Mouse (Mus musculus) layer of hippocampus, adult 8-10 months (tissue): Measurements from ENCODE around the gene Colca2. TPM values are rescaled to one million over a fixed set of nuclear protein-coding genes. Genes with fewer than 3 reads are reported as not detected.
A peak's percentile ranks its signal among the peaks of the same experiment; 100 is the strongest.

Source experiments
- DNase-seq, 2 experiments: peaks; one replicate each; pipeline ENCODE4 v3.0.0; 2022; ENCODE audit warnings: low spot score in 2 of 2
- total RNA-seq, 4 experiments: library from RNA; stranded (reverse); gene quantifications; 2 replicates each; pipeline ENCODE4 v1.2.4; 2022

The Colca2 gene
- total RNA-seq, 4 experiments from 2014 or later: 0.87 to 1.7 (median 1.5) TPM

- no peak for DNase-seq
These were observed 4.7 kb downstream of the Colca2 start for GRCm38 (mm10) chr9:51273581-51274154.

DNA sequence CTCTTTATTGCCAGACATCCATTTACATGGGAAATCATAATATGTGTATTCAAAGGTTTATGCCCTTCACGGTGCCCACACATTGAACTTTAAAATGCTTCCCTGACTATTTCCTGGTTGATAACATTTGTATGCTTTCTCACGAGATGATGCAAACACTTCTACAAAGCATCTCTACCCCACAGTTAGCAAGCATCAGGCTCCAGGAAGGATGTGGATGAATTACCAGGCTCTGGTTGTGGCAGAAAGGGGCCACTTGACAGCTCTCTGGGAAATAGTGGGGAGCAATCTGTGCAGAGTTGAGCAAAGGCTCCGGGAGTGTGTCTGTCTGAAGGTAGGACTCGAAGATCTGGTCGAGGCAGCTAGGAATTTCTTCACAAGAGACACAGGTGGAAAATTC, 6.3 kb downstream of the Colca2 start:
- no peak for DNase-seq

- no peak for DNase-seq
These were observed 7.3 kb downstream of the Colca2 start for GRCm38 (mm10) chr9:51271073-51271472.

DNA sequence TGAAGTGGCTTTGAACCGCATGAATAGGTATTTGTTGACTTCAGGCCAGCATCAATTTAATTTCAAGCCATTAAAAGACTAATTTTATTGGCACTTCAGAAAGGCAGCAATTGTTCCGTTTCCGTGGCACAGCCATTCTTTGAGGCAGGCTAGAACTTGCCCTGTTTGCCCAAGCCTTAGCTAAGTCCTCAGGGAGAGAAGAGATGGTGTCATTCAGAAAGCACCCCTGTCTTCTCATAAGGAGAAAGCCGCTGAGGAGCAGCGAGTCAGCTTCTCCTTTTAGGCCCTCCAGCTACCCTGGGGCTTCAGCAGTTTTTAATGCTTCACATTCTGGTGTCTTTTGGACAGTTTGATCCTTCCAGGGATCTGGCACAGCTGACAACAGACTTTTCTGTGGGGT, 9.5 kb downstream of the Colca2 start:
- DNase-seq: no peak

GRCm38 (mm10) chr9:51258426-51258825, 19.9 kb downstream of the Colca2 start:
- DNase-seq: no peak

DNA sequence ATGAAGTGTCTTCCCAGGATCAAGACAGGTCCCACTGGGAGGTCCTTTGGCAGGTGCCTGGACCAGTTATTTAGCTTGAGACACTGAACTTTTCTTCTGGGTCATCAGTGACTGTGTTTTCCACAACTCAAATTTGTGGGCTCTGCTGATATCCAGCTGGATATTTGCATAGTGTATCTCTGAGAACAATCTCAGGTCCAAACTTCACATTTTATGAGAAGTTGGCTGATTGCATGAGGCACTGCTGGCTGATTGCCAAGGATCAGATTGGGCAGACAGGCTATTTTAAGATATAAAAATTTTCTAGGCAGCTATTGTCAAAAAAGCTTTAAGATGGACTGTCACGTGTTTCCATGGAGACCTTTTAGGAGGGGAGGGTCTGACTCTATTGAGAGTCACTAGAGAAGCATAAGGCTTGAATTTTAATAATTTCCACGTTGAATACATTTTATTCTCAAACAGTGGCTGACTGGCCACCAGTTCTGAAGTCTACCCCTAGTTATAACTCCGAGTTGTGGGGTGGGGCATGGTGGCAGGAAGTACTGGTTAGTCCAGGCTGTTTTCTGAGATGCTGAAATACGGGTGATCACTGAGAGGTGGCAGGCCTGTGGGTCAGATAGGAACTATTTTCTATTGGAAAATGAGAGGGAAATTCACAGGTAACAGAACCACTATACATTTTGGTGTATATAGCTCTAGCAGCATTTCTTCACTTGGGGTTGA, 21.4 kb downstream of the Colca2 start:
- DNase-seq: no peak

DNA sequence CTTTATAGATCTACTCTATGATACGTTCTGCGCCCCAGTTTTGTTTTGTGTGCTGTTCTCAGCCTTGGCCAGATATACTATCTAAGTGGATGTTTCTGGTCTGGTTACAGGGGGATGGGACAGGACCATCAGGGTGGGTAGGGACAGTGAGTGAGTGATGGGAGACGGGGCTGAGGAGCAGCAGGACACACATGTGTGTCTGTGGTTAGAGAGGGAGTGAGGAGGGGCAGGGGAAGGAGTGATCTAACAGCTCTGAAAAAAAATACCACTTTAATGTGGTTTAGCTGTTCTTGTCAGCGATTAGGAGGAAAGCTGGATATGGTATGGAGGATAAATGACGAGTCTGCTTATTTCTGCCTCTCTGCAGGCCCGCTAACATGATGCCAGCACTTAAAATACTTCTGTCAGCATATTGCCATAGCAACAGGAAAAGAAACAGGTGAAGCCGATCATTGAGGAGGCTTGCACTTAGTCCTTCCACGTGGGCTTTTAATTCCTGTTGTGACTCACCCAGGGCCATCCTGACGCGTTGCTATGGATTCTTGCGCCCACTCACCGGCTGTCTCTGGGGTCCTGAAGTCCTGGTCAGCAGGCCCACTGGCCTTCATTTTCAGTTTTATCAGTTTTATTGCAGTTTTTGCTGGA, 39.5 kb downstream of the Colca2 start:
- DNase-seq: peak; percentile 57 to 69

GRCm38 (mm10) chr9:51232163-51232562, 46.2 kb downstream of the Colca2 start:
- DNase-seq: no peak

DNA sequence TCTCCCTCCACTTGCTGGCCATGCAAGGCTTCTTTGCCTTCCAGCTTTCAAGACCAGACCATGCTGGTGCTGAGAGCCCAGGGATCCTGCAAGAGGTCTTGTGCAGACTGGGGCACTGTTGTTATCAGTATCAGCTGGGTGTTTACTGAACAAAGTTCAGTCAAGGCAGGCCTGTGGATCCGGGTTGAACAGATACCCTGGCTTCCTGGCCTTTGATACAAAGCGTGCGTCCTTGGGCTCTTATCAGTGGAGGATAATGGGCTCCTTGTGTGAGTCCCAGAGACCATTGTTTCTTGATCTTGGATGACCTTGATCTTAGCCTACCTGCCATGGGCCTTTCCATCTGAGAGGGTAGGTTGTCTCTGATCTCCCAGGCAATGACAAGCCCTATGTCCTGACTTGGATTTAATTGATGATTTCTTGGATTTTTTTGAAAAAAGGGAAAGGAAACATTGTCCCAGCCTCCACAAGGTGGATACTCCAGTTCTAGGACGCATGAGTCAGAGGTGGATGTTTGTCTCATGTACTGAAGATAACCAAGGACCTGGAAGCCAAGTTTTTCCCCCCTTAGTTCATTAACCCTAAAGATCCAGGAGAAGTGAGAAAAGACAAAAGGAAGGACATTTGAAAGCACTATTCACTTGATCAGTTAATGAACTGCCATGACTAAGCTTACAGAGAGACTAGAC, 47.5 kb downstream of the Colca2 start:
- DNase-seq: no peak

GRCm38 (mm10) chr9:51225636-51226166, 52.7 kb downstream of the Colca2 start:
- DNase-seq: no peak

Other genes with a start within 250 kb of the Colca2 start
- not detected for gene Btg4, start 217.7 kb downstream of the Colca2 start, total RNA-seq
- gene Layn, start 201.5 kb downstream of the Colca2 start, total RNA-seq: 1 to 10 TPM; 5.9 to 7.2 (median 6.7) TPM
- under 1 TPM in 2 of 4 experiments, not detected in 2; 0.34 to 0.49 TPM for gene 4833427G06Rik, start 176.5 kb downstream of the Colca2 start, total RNA-seq
- gene Gm32742, start 113.1 kb downstream of the Colca2 start, total RNA-seq: under 1 TPM in 1 of 4 experiments, not detected in 3; 0.10 TPM
- not detected for gene Pou2af1, start 64.9 kb downstream of the Colca2 start, total RNA-seq
- not detected for gene 1810046K07Rik, start 50.3 kb upstream of the Colca2 start, total RNA-seq